Mouse (Mus musculus) intestine, embryonic 14.5 days (tissue): ENCODE data around the gene Gadd45gip1. TPM values are rescaled to one million over a fixed set of nuclear protein-coding genes. Genes with fewer than 3 reads are reported as not detected.
"Not testable (repeated sequence)": the region's sequence is repeated elsewhere in the genome, so short reads cannot be mapped to it uniquely, and the experiment has no call there.

Experiments used
- ATAC-seq: fragments of 200-750 bp; cut with Nextera tagmentation; replicated peaks from 2 replicates; pipeline ENCODE4 v1.8.0; 2017; ENCODE audit warnings: low read depth, moderate number of reproducible peaks, moderate TSS enrichment, moderate library complexity; ENCODE audit not compliant: low FRiP score, low TSS enrichment
- DNase-seq: peaks from one replicate; pipeline ENCODE4 v3.0.0-alpha.2; 2018; ENCODE audit warnings: low spot score
- H3K27ac ChIP-seq: fragments of 300-500 bp; sonication (generic); 2 replicates; pipeline ENCODE4 v1.5.1; 2014; ENCODE audit warnings: low read depth, mild to moderate bottlenecking, control low read depth
- H3K27me3 ChIP-seq: fragments of 300-500 bp; sonication (generic); replicated peaks from 2 replicates; pipeline ENCODE4 v1.6.1; 2014; ENCODE audit warnings: low read length, control low read depth; ENCODE audit not compliant: control insufficient read depth, insufficient read depth
- H3K36me3 ChIP-seq: fragments of 300-500 bp; sonication (generic); 2 replicates; pipeline ENCODE4 v1.6.1; 2014; ENCODE audit warnings: low read length, control low read depth; ENCODE audit not compliant: control insufficient read depth, insufficient read depth
- H3K4me1 ChIP-seq: fragments of 300-500 bp; sonication (generic); replicated peaks from 2 replicates; pipeline ENCODE4 v1.6.1; 2014; ENCODE audit warnings: low read length, control low read depth, mixed read lengths; ENCODE audit not compliant: control insufficient read depth, insufficient read depth
- H3K4me2 ChIP-seq: fragments of 300-500 bp; sonication (generic); 2 replicates; pipeline ENCODE4 v1.6.1; 2014; ENCODE audit warnings: low read length
- H3K4me3 ChIP-seq: fragments of 300-500 bp; sonication (generic); 2 replicates; pipeline ENCODE4 v1.5.1; 2014; ENCODE audit warnings: low read depth, low read length, control low read depth, mixed read lengths
- H3K9ac ChIP-seq: fragments of 300-500 bp; sonication (generic); 2 replicates; pipeline ENCODE4 v1.6.1; 2014; ENCODE audit warnings: mild to moderate bottlenecking, low read length
- H3K9me3 ChIP-seq: fragments of 300-500 bp; sonication (generic); 2 replicates; pipeline ENCODE4 v1.6.1; 2016; ENCODE audit warnings: low read length, control low read depth; ENCODE audit not compliant: control insufficient read depth
- WGBS: fragments of 180-500 bp; shearing (Covaris S2); extraction: QIAGEN DNeasy Blood & Tissue Kit; methylation state at CpG from one replicate; pipeline ENCODE4 v1.1.7; 2014; 5-methylcytosine and 5-hydroxymethylcytosine counted together
- polyA plus RNA-seq: library from polyadenylated mRNA; unstranded; fragments of >200 nt; fragmentation: Nextera tagmentation; extraction: Ambion mirVana; gene quantifications from 2 replicates; pipeline ENCODE4 v1.2.1, GENCODE M21; 2014

Gadd45gip1 gene
- polyA plus RNA-seq, 1 experiment from 2014 or later: 60.8 TPM

- H3K4me2 ChIP-seq: no peak overlapping the region
- H3K4me1 ChIP-seq: 0 out of 2 replicates have a peak, but pooled peaks cover 3% of the 10 kb centered on the region
- H3K27ac ChIP-seq: no peak overlapping the region
- no peak overlapping the region for H3K4me3 ChIP-seq
- no peak overlapping the region for H3K9ac ChIP-seq
- DNase-seq (no peak), ATAC-seq (no peak)
- WGBS: 88% methylated on average over 11 of the region's 11 CpGs
- H3K27me3 ChIP-seq: peaks cover 35% of the 10 kb centered on the region
- no peaks in the 10 kb centered on the region for H3K9me3 ChIP-seq
- no peaks in the 10 kb centered on the region for H3K36me3 ChIP-seq
Measured at GRCm38 (mm10) chr8:84814240-84814554, 17.1 kb upstream of the Gadd45gip1 start.

GRCm38 (mm10) chr8:84814555-84815441 lies 16.5 kb upstream of the Gadd45gip1 start:
- Histone ChIP-seq H3K27me3 (peaks cover 29% of the 10 kb centered on the region), H3K27ac (no peak overlapping the region), H3K36me3 (no peaks in the 10 kb centered on the region), H3K9me3 (no peaks in the 10 kb centered on the region), H3K4me3 (no peak overlapping the region), H3K9ac (no peak overlapping the region), H3K4me1 (0 out of 2 replicates have a peak, but pooled peaks cover 3% of the 10 kb centered on the region), H3K4me2 (no peak overlapping the region)
- ATAC-seq (no peak), DNase-seq (no peak)
- 43% methylated on average over 19 of the region's 19 CpGs for WGBS

DNA sequence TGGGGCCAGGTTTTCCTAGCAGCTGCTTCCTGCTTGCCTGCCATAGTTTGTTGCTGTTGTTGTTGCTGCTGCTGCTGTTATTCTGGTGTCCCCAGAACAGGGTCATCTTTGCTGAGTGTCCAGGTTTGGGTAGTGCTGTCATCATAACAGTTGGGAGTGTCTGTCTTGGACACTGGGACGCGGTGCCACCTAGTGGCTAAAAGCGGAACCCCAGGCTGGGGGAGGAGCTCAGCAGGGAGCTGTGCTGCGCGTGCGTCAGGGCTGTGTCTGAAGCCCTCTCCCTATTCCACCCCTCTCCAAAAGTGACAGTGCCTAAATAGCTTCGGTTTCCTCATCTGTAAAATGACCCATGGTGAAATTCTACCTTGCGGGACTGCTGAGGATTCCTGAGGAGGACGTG lies 15.8 kb upstream of the Gadd45gip1 start:
- Histone ChIP-seq H3K4me1 (0 out of 2 replicates have a peak, but pooled peaks cover 3% of the 10 kb centered on the region), H3K4me2 (no peak overlapping the region), H3K27ac (no peak overlapping the region), H3K36me3 (no peaks in the 10 kb centered on the region), H3K9ac (no peak overlapping the region), H3K9me3 (no peaks in the 10 kb centered on the region), H3K4me3 (no peak overlapping the region), H3K27me3 (peaks cover 27% of the 10 kb centered on the region)
- ATAC-seq (peak; percentile 75), DNase-seq (peak; percentile 99)
- WGBS: 16% methylated on average over 9 of the region's 9 CpGs

DNA sequence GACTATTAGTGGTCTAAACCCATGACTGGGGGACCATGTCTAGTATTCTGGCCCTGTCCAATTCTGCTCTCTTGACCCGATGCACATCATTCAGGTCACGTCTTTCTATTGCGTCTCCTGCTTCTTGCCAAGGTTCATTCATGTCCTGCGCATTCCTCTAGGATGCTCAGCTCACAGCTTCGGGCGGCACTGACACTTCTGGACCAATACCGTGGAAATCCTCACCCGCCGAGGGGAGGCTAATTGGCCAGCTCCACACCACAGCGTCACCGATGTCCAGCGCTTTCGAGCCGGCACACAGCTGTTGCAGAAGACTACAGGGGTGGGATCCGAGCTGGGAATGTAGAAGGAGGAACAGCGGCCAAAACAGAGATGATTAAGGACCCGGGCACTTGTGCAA lies 15.2 kb upstream of the Gadd45gip1 start:
- H3K4me2 ChIP-seq: no peak overlapping the region
- 0 out of 2 replicates have a peak, but pooled peaks cover under 1% of the 10 kb centered on the region for H3K4me1 ChIP-seq
- H3K9ac ChIP-seq: no peak overlapping the region
- ATAC-seq: no peak
- H3K9me3 ChIP-seq: no peaks in the 10 kb centered on the region
- H3K27me3 ChIP-seq: peaks cover 22% of the 10 kb centered on the region
- H3K27ac ChIP-seq: no peak overlapping the region
- no peaks in the 10 kb centered on the region for H3K36me3 ChIP-seq
- DNase-seq: no peak
- H3K4me3 ChIP-seq: no peak overlapping the region
- 76% methylated on average over 17 of the region's 17 CpGs for WGBS

DNA sequence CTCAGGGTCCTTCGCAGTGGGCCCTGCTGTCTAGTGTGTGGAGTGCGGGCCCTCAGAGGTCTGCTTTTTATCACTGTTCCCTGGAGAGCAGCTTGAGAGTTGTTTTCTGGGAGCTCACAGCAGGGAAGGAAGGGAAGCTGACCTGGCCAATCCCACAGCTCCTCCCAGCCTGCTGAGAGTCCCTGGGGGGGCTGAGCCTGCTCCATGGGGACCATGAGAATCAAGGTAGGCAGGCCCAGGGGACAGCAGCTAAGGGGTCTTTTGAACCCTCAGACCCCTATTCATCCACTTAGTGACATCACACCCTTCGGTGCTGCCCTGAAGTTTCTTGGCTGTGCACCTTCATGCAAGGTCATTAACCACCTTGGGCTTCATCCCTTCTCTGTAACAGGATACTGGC lies 8.6 kb upstream of the Gadd45gip1 start, which contains the start of gene Dand5:
Gene Dand5, minus strand, starts transcription at position 101 of the 400 bp plus-strand sequence.
- ATAC-seq (no peak), DNase-seq (no peak)
- no peaks in the 10 kb centered on the region for H3K27me3 ChIP-seq
- H3K4me1 ChIP-seq: peaks cover 15% of the 10 kb centered on the region
- no peaks in the 10 kb centered on the region for H3K9me3 ChIP-seq
- H3K9ac ChIP-seq: no peak within 1 kb of the TSS
- H3K27ac ChIP-seq: peak within 1 kb of the TSS; percentile 43; the same call in 1 of the 2 replicates
- H3K36me3 ChIP-seq: no peaks in the 10 kb centered on the region
- no peak within 1 kb of the TSS for H3K4me3 ChIP-seq
- peak within 1 kb of the TSS; percentile 39 for H3K4me2 ChIP-seq
- 18% methylated on average over 3 of the region's 3 CpGs for WGBS

GRCm38 (mm10) chr8:84823653-84824052 lies 7.7 kb upstream of the Gadd45gip1 start:
- peak; percentile 84 for DNase-seq
- no peak overlapping the region for H3K9ac ChIP-seq
- H3K4me1 ChIP-seq: peaks cover 15% of the 10 kb centered on the region
- ATAC-seq: peak; percentile 74
- peak overlapping the region; percentile 39 for H3K4me2 ChIP-seq
- no peak overlapping the region for H3K27ac ChIP-seq
- H3K27me3 ChIP-seq: no peaks in the 10 kb centered on the region
- no peaks in the 10 kb centered on the region for H3K36me3 ChIP-seq
- no peak overlapping the region for H3K4me3 ChIP-seq
- H3K9me3 ChIP-seq: no peaks in the 10 kb centered on the region
- under 1% methylated on average over 17 of the region's 18 CpGs for WGBS

DNA sequence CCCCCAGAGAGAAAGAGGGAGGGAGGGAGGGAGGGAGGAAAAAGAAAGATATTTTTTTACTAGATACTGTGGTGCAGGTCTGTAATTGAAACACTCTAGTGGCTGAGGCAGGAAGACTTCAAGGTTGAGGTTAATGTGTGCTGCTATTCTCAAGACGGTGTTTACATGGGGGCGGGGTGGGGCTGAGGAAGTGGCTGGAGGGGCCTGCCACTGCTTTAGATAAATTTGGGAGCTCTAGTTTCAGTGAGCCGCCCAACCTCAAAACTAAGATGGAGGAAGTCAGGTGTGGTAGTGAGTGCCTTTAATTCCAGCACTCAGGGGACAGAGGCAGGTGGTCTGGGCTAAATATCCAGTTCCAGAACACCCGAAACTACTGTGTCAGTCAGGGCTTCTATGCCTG lies 5.7 kb upstream of the Gadd45gip1 start:
- DNase-seq (no peak), ATAC-seq (no peak)
- Histone ChIP-seq H3K27ac (no peak overlapping the region), H3K9ac (no peak overlapping the region), H3K9me3 (no peaks in the 10 kb centered on the region), H3K27me3 (no peaks in the 10 kb centered on the region), H3K4me3 (no peak overlapping the region), H3K4me2 (no peak overlapping the region), H3K36me3 (no peaks in the 10 kb centered on the region), H3K4me1 (peaks cover 15% of the 10 kb centered on the region)
- WGBS: 49% methylated on average over 4 of the region's 4 CpGs

DNA sequence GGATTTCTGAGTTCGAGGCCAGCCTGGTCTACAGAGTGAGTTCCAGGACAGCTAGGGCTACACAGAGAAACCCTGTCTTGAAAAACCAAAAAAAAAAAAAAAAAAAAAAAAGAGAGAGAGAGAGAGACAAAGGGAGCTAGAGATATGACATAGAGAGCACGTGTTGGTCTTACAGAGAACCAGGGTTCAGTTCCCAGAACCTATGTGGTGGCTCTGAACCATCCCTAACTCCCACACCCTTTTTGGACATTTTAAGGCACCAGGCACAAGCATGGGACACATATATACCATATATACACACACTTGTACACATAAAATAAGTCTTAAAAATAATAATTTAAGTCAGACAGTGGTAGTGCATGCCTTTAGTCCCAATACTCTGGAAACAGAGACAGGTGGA lies 4.8 kb upstream of the Gadd45gip1 start:
- not testable (repeated sequence) for H3K4me2 ChIP-seq, DNase-seq, ATAC-seq, H3K9ac ChIP-seq, H3K36me3 ChIP-seq, H3K27me3 ChIP-seq, H3K4me3 ChIP-seq, H3K9me3 ChIP-seq, H3K27ac ChIP-seq
- WGBS: 88% methylated on average over 1 of the region's 2 CpGs
- H3K4me1 ChIP-seq: peaks cover 15% of the 10 kb centered on the region
